Mouse (Mus musculus) heart, embryonic 14.5 days (tissue): ENCODE results near the gene Cdkal1. TPM values are rescaled to one million over a fixed set of nuclear protein-coding genes. Genes with fewer than 3 reads are reported as not detected.

ENCODE experiments used
- ATAC-seq: fragments of 200-750 bp; cut with Nextera tagmentation; 2 replicates; pipeline ENCODE4 v1.8.0; 2017; ENCODE audit warnings: low read depth, moderate TSS enrichment; ENCODE audit not compliant: insufficient number of reproducible peaks, insufficient read depth, low FRiP score
- H3K27ac ChIP-seq, 2 experiments: fragments of 200-500 bp in 1 of 2; fragments of 300-500 bp in 1 of 2; sonication (generic) in 1 of 2; replicated peaks in 1 of 2; 2 replicates each; pipeline ENCODE4 v1.5.1; 2012 to 2014; ENCODE audit warnings: low read depth in 2 of 2, low read length in 2 of 2, control low read depth in 1 of 2, mild to moderate bottlenecking in 1 of 2, mixed read lengths in 1 of 2; ENCODE audit not compliant: control insufficient read depth in 1 of 2, insufficient read depth in 1 of 2
- H3K27me3 ChIP-seq: fragments of 300-500 bp; sonication (generic); 2 replicates; pipeline ENCODE4 v1.6.1; 2014; ENCODE audit warnings: mild to moderate bottlenecking, low read length, control low read depth; ENCODE audit not compliant: control insufficient read depth, insufficient read depth
- H3K36me3 ChIP-seq: fragments of 300-500 bp; sonication (generic); 2 replicates; pipeline ENCODE4 v1.6.1; 2014; ENCODE audit warnings: mild to moderate bottlenecking, control low read depth, low read length, mixed read lengths; ENCODE audit not compliant: control insufficient read depth, insufficient read depth
- H3K4me1 ChIP-seq, 2 experiments: fragments of 200-500 bp in 1 of 2; fragments of 300-500 bp in 1 of 2; sonication (generic) in 1 of 2; 2 replicates each; pipeline ENCODE4 v1.6.1; 2012 to 2014; ENCODE audit warnings: low read length in 2 of 2, control low read depth in 1 of 2, mixed read lengths in 1 of 2; ENCODE audit not compliant: control insufficient read depth in 2 of 2, insufficient read depth in 2 of 2
- H3K4me2 ChIP-seq: fragments of 300-500 bp; sonication (generic); 2 replicates; pipeline ENCODE4 v1.6.1; 2014; ENCODE audit warnings: mild to moderate bottlenecking, low read length
- H3K4me3 ChIP-seq, 2 experiments: fragments of 200-500 bp in 1 of 2; fragments of 300-500 bp in 1 of 2; sonication (generic) in 1 of 2; 2 replicates each; pipeline ENCODE4 v1.5.1; 2012 to 2014; ENCODE audit warnings: low read length in 2 of 2, mild to moderate bottlenecking in 2 of 2, control low read depth in 1 of 2, low read depth in 1 of 2, moderate library complexity in 1 of 2; ENCODE audit not compliant: control insufficient read depth in 1 of 2, insufficient read depth in 1 of 2
- H3K9ac ChIP-seq: fragments of 300-500 bp; sonication (generic); 2 replicates; pipeline ENCODE4 v1.6.1; 2014; ENCODE audit warnings: mild to moderate bottlenecking, low read length
- H3K9me3 ChIP-seq: fragments of 300-500 bp; sonication (generic); 2 replicates; pipeline ENCODE4 v1.6.1; 2016; ENCODE audit warnings: low read length, control low read depth; ENCODE audit not compliant: control insufficient read depth
- WGBS: fragments of 180-500 bp; shearing (Covaris S2); extraction: QIAGEN DNeasy Blood & Tissue Kit; methylation state at CpG from one replicate; pipeline ENCODE4 v1.1.7; 2014; 5-methylcytosine and 5-hydroxymethylcytosine counted together
- polyA plus RNA-seq: library from polyadenylated mRNA; unstranded; fragments of >200 nt; fragmentation: Nextera tagmentation; extraction: Ambion mirVana; gene quantifications from 2 replicates; pipeline ENCODE4 v1.2.1, GENCODE M21; 2014

Cdkal1 gene
- polyA plus RNA-seq, 1 experiment from 2014 or later = 28.3 TPM

DNA sequence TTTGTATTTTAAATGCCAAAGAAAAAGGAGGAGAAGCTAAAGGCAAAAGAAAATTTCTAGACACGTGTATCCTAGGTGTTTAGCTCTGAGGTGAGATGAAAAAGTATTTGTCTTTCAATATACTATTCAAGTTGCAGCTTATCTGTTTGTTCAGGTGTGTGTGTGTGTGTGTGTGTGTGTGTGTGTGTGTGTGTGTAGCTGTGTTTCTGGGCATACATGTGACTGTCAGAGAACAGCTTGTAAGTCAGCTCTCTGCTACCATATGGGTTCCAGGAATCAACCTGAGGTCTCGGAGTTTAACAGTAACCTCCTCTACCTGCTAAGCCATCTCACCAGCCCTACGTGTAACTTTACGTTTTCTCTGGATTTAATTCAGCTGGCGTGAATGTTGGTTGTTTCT, 76.0 kb downstream of the Cdkal1 start:
- Histone ChIP-seq H3K36me3 (no peaks in the 10 kb centered on the region), H3K27me3 (no peaks in the 10 kb centered on the region), H3K4me3 (no peak overlapping the region), H3K27ac (no peak overlapping the region), H3K9me3 (no peaks in the 10 kb centered on the region), H3K9ac (no peak overlapping the region), H3K4me2 (no peak overlapping the region), H3K4me1 (peaks cover 9 to 15% of the 10 kb centered on the region in 2 experiments)
- ATAC-seq = no peak
- 89% methylated on average over 5 of the region's 5 CpGs for WGBS

DNA sequence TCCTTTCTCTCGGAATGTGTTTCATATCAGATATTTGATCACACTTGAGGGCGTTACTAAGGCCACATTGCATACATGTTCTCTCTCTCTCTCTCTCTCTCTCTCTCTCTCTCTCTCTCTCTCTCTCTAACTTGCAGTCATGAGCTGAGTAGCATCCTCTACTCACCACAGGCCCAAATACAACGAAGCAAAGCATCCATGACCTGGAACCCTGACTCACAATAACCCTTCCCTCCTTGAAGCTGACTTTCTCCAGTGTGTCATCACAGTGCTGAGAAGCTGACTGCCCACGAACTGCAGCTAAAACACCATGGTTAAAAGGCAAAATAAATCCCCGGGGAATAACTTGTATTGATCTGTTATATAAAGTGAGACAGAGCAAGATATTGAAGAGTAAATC, 76.4 kb downstream of the Cdkal1 start:
- Histone ChIP-seq H3K4me3 (no peak overlapping the region), H3K27me3 (no peaks in the 10 kb centered on the region), H3K36me3 (no peaks in the 10 kb centered on the region), H3K9ac (no peak overlapping the region), H3K4me1 (peaks cover 9 to 15% of the 10 kb centered on the region in 2 experiments), H3K27ac (no peak overlapping the region), H3K9me3 (no peaks in the 10 kb centered on the region), H3K4me2 (no peak overlapping the region)
- no peak for ATAC-seq
- WGBS = 77% methylated on average over 5 of the region's 5 CpGs

DNA sequence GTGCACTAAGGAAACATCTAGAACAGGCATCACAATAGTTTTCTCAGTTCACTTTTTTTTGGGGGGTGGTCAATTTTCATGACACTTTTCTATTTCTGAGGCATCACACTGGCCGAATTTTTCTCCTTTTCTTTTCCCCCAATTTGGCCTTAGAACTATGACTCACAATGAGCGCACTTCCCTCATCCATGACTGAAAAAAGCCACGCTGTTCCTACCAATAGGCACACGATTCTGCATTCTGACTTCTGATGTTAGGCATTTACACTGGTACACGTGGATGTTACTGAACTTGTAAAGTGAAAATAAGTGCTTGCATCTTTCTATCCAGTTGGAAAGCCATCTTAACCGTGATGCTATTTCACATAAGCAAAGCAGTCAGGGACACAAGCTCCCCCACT, 77.3 kb downstream of the Cdkal1 start:
- no peak for ATAC-seq
- WGBS = 84% methylated on average over 6 of the region's 6 CpGs

DNA sequence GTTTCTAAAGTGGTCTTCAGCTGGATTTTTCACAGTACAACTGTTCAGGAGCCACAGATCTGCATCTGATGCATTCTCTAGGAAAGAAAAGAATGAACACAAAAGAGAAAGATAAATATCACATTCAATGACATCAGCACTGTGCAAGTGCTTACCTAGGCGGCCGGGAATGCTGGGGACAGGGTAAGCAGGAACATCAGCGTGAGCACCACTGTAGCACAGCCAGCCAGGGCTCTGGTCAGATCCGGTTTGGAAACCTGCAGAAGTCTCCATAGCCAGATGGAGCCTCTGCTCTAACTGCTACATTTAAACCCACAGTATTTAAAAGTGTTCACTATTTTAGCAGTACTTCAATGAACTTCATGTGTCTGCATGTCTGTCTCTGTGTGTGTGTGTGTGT, 78.2 kb downstream of the Cdkal1 start:
- WGBS = 73% methylated on average over 4 of the region's 4 CpGs
- no peak overlapping the region for H3K4me2 ChIP-seq
- no peak overlapping the region for H3K9ac ChIP-seq
- H3K36me3 ChIP-seq = no peaks in the 10 kb centered on the region
- H3K4me3 ChIP-seq = no peak overlapping the region
- H3K27me3 ChIP-seq = no peaks in the 10 kb centered on the region
- H3K9me3 ChIP-seq = no peaks in the 10 kb centered on the region
- H3K4me1 ChIP-seq = peaks cover 14 to 18% of the 10 kb centered on the region in 2 experiments
- H3K27ac ChIP-seq = no peak overlapping the region
- no peak for ATAC-seq

More for the DNA sequence above, 77.3 kb downstream of the Cdkal1 start:
- Histone ChIP-seq H3K4me2 (no peak overlapping the region), H3K4me1 (peaks cover 14 to 18% of the 10 kb centered on the region in 2 experiments), H3K27ac (no peak overlapping the region), H3K36me3 (no peaks in the 10 kb centered on the region), H3K4me3 (no peak overlapping the region), H3K9me3 (no peaks in the 10 kb centered on the region), H3K9ac (no peak overlapping the region), H3K27me3 (no peaks in the 10 kb centered on the region)

DNA sequence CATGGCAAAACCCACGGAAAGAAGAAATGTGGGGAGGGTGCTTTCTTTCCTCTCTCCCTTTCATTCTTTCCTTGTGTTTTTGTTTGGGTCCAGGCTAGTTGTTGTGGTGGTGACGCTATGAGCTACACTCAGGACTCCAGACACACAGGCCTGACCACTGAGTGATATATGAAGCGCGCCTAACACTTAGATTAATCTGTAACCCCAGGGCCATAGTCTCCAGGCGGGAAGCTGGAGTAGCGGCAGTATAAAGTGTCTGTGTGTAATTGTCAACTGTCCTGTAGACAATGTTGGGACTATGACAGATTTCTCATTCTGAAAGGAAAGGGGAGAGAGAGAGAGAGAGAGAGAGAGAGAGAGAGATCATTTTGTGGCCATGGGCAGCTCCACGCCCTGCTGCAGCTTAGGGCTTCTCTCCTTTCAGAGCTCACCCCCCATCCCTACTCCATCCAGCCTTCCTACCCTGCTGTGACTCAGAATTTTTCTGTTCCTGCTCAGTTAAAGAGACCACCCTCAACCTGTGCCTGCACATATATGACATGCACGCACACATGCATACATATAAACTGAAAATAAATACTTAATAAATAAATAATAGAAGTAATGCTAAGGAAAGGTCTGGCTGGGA, 79.8 kb downstream of the Cdkal1 start:
- Histone ChIP-seq H3K9me3 (no peaks in the 10 kb centered on the region), H3K36me3 (no peaks in the 10 kb centered on the region), H3K27ac (no peak overlapping the region), H3K4me2 (no peak overlapping the region), H3K27me3 (no peaks in the 10 kb centered on the region), H3K4me1 (peaks cover 8% of the 10 kb centered on the region in 2 experiments; a peak in 3 of 4 replicates), H3K9ac (no peak overlapping the region), H3K4me3 (no peak overlapping the region)
- ATAC-seq = no peak
- WGBS = 85% methylated on average over 8 of the region's 8 CpGs

DNA sequence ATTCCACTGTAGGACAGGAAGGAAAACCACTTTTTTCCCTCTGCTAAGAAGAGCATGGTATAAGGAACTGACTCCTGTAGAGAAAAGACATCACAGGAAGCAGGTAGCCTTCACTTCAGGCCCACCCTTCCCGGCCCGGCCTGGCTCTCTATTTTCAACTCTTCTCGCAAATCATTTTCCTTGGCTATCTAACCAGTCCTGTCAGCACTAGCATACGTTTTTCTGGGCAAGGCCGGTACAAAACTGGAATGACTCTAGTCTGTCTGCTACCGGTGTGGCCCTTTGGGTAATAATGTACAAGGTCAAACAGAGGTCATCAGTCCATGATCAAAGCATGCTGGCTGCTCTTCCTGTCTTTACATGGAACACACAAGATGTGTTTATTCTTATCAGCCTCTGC, 81.9 kb downstream of the Cdkal1 start:
- Histone ChIP-seq H3K27ac (peak overlapping the region in 1 of 2 experiments; percentile 20; a peak in 2 of 4 replicates), H3K27me3 (no peaks in the 10 kb centered on the region), H3K4me1 (peaks cover 5 to 10% of the 10 kb centered on the region in 2 experiments), H3K4me3 (no peak overlapping the region), H3K4me2 (no peak overlapping the region), H3K36me3 (no peaks in the 10 kb centered on the region), H3K9ac (no peak overlapping the region), H3K9me3 (no peaks in the 10 kb centered on the region)
- no peak; the same call in 1 of the 2 replicates for ATAC-seq
- WGBS = 2% methylated on average over 6 of the region's 6 CpGs

DNA sequence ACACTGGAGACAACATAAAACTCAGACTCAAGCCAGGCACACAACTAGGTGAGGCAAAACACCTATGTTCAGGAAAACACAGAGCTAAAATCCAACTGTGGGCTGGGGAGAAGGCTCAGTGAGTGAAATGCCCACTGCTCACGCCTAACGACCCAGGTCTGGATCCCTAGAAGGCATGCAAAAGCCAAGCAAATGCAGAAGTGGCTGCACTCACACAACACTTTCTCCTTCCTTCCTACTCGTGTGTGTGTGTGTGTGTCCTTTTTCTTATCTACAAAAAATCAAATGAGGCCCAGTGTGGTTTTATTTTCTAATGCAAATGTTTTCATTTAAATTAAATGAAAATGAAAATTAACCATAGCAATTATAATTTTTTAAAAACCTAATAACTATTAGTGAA, 82.5 kb downstream of the Cdkal1 start:
- no peak for ATAC-seq
- H3K4me3 ChIP-seq = no peak overlapping the region
- no peaks in the 10 kb centered on the region for H3K36me3 ChIP-seq
- H3K9ac ChIP-seq = no peak overlapping the region
- no peaks in the 10 kb centered on the region for H3K9me3 ChIP-seq
- WGBS = 64% methylated on average over 3 of the region's 3 CpGs
- no peak overlapping the region for H3K27ac ChIP-seq
- no peaks in the 10 kb centered on the region for H3K27me3 ChIP-seq
- peaks cover 5 to 10% of the 10 kb centered on the region in 2 experiments for H3K4me1 ChIP-seq
- no peak overlapping the region for H3K4me2 ChIP-seq
